Mouse (Mus musculus): ENCODE data around the gene Tnfaip8l3. TPM values are rescaled to one million over a fixed set of nuclear protein-coding genes. Genes with fewer than 3 reads are reported as not detected.

The Tnfaip8l3 gene
- polyA plus RNA-seq (2012; rRNA removed) (0.13 and 0.14 TPM in 2 replicates), polyA plus RNA-seq (2014; fragmentation: Nextera tagmentation; extraction: Ambion mirVana) (0.06 and 0.14 TPM in 2 replicates)

DNA sequence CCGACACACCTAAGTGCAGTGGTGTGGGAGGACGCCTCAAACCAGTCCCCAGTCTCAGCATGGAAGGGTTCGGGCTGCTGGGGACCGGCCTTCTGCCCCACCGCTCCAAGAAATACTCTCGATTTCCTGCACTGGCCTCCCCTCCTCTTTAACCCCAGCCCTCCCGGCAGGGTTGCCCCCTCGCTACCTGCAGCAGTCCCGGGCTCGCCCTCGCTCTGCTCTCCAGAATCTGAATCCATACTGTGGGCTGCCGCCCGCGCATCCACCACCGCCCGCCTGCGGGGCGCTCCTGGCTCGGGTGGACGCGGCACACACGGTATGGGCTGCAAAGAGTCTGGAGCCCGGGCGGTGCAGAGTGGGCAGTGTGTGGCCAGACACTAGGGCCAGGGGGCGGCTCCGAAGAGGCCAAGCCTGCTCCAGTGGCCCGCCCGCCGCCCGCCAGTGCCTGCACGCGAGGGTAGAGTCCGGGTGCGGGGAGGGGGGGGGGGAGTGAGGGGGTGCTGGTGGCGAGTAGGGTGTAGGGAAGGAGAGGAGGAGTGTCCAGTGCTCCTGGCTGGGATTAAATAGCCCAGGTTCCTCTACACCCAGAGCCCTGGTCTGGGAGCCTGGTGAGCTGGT lies at the start of gene Tnfaip8l3:
Tnfaip8l3 (minus strand) TSS at position 357 of the 618 bp plus-strand sequence.
- Histone ChIP-seq H3K36me3 (replicated peaks; ENCODE audit: control insufficient read depth, insufficient read depth, low read depth) (no peaks in the 10 kb centered on the region), H3K4me2 (ENCODE audit: low read depth) (peak within 1 kb of the TSS; percentile 56), H3K27ac (no peak within 1 kb of the TSS), H3K4me1 (replicated peaks; ENCODE audit: control insufficient read depth in 2 of 2, insufficient read depth in 2 of 2, low read length in 1 of 2) (no peaks in the 10 kb centered on the region), H3K9ac (replicated peaks) (no peak within 1 kb of the TSS), H3K4me3 (ENCODE audit: insufficient read depth in 1 of 2, low read depth in 2 of 2, low read length in 2 of 2) (peak within 1 kb of the TSS; percentile 28 to 50), H3K9me3 (ENCODE audit: control insufficient read depth, low read length) (no peaks in the 10 kb centered on the region), H3K27me3 (ENCODE audit: control insufficient read depth, insufficient read depth, low read length) (peaks cover 5% of the 10 kb centered on the region)
- TF ChIP-seq EP300 (IDR thresholded peaks at IDR 0.05; ENCODE audit: low read depth) (no peak), CTCF (IDR thresholded peaks at IDR 0.05; ENCODE audit: low read depth) (no peak)
- peak; percentile 41; the same call in 1 of the 2 replicates for ATAC-seq (ENCODE audit: insufficient read depth)
- DNase-seq (ENCODE audit: low read depth in 3 of 3, low spot score in 3 of 3): no peak
- under 1% methylated on average over 32 of the region's 35 CpGs for WGBS (ENCODE audit: insufficient replicate concordance)

DNA sequence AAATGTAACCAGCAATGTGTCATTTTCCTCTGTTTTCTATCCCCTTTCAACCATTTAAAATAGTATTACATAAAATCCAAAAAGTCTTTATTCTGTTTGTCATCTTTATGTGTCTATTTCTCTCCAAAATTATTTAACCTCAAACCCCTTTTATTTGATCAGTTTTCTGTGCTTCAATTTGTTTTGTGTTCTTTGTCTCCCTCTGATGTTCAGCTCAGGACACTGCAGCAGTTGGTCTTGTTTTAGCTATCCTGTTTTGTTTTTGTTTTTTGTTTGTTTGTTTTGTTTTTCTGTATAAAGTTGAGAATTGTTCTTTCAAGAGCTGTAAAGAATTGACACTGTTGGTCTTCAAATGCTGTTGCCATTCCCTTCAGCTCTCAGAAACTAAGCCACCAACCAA lies 44.5 kb upstream of the Tnfaip8l3 start:
- Histone ChIP-seq H3K36me3 (replicated peaks; ENCODE audit: control insufficient read depth, insufficient read depth, low read depth) (no peaks in the 10 kb centered on the region), H3K4me1 (replicated peaks; ENCODE audit: control insufficient read depth in 2 of 2, insufficient read depth in 2 of 2, low read length in 1 of 2) (no peaks in the 10 kb centered on the region), H3K27ac (no peak overlapping the region), H3K9ac (replicated peaks) (no peak overlapping the region), H3K4me2 (ENCODE audit: low read depth) (no peak overlapping the region), H3K9me3 (ENCODE audit: control insufficient read depth, low read length) (no peaks in the 10 kb centered on the region), H3K4me3 (ENCODE audit: insufficient read depth in 1 of 2, low read depth in 2 of 2, low read length in 2 of 2) (no peak overlapping the region), H3K27me3 (ENCODE audit: control insufficient read depth, insufficient read depth, low read length) (no peaks in the 10 kb centered on the region)
- no peak for DNase-seq (ENCODE audit: low read depth in 3 of 3, low spot score in 3 of 3)
- TF ChIP-seq EP300 (IDR thresholded peaks at IDR 0.05; ENCODE audit: low read depth) (no peak), CTCF (IDR thresholded peaks at IDR 0.05; ENCODE audit: low read depth) (no peak)
- ATAC-seq (ENCODE audit: insufficient read depth): no peak

DNA sequence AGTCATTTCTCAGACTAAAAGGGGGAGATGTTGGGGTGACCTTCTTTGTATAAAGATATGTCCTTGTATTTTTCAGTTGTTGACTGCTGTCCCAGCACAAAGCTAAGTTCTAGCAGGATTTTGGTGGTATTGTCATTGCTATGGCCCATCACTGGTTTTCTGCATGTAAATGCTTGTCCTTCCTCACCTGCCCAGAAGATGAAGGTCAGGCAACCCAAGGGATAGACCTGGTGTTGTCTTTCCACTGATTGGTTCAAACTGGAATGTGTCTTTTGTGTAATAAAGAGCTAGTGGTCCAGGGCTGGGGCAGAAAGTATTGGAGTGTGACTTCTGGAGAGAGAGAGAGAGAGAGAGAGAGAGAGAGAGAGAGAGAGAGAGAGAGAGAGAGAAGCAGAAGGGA lies 30.4 kb upstream of the Tnfaip8l3 start:
- no peak overlapping the region for H3K4me2 ChIP-seq (ENCODE audit: low read depth)
- no peak for ATAC-seq (ENCODE audit: insufficient read depth)
- no peaks in the 10 kb centered on the region for H3K4me1 ChIP-seq (replicated peaks; ENCODE audit: control insufficient read depth in 2 of 2, insufficient read depth in 2 of 2, low read length in 1 of 2)
- H3K27ac ChIP-seq: no peak overlapping the region
- no peak for DNase-seq (ENCODE audit: low read depth in 3 of 3, low spot score in 3 of 3)
- H3K9me3 ChIP-seq (ENCODE audit: control insufficient read depth, low read length): no peaks in the 10 kb centered on the region
- H3K36me3 ChIP-seq (replicated peaks; ENCODE audit: control insufficient read depth, insufficient read depth, low read depth): no peaks in the 10 kb centered on the region
- H3K4me3 ChIP-seq (ENCODE audit: insufficient read depth in 1 of 2, low read depth in 2 of 2, low read length in 2 of 2): no peak overlapping the region
- H3K9ac ChIP-seq (replicated peaks): no peak overlapping the region
- TF ChIP-seq CTCF (IDR thresholded peaks at IDR 0.05; ENCODE audit: low read depth): no peak
- no peak for TF ChIP-seq EP300 (IDR thresholded peaks at IDR 0.05; ENCODE audit: low read depth)
- no peaks in the 10 kb centered on the region; the same call in 1 of the 2 replicates for H3K27me3 ChIP-seq (ENCODE audit: control insufficient read depth, insufficient read depth, low read length)

DNA sequence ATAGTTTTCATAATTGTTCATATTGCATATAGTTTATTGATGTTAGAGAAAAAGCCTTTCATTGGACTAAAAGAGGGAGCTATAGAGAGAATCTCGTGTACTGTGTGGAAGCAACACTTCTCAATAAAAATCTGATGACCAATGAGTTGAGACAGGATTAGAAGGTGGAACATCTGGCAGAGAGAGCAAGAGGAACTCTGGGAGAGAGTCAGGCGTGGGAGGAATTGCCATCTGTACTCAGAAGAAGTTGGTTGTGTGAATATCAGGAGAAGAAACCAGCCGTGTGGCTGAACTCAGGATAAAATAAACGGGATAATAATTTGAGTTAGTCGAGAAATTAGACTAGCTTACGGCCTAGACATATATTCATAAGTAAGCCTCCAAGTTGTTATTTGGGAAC lies 28.9 kb upstream of the Tnfaip8l3 start:
- DNase-seq (ENCODE audit: low read depth in 3 of 3, low spot score in 3 of 3) (no peak), ATAC-seq (ENCODE audit: insufficient read depth) (no peak)
- 49% methylated on average over 6 of the region's 6 CpGs for WGBS (ENCODE audit: insufficient replicate concordance)
- Histone ChIP-seq H3K27me3 (ENCODE audit: control insufficient read depth, insufficient read depth, low read length) (no peaks in the 10 kb centered on the region; the same call in 1 of the 2 replicates), H3K4me2 (ENCODE audit: low read depth) (no peak overlapping the region), H3K9ac (replicated peaks) (no peak overlapping the region), H3K27ac (no peak overlapping the region), H3K9me3 (ENCODE audit: control insufficient read depth, low read length) (no peaks in the 10 kb centered on the region), H3K4me3 (ENCODE audit: insufficient read depth in 1 of 2, low read depth in 2 of 2, low read length in 2 of 2) (no peak overlapping the region), H3K4me1 (replicated peaks; ENCODE audit: control insufficient read depth in 2 of 2, insufficient read depth in 2 of 2, low read length in 1 of 2) (no peaks in the 10 kb centered on the region), H3K36me3 (replicated peaks; ENCODE audit: control insufficient read depth, insufficient read depth, low read depth) (no peaks in the 10 kb centered on the region)
- TF ChIP-seq CTCF (IDR thresholded peaks at IDR 0.05; ENCODE audit: low read depth): no peak
- no peak for TF ChIP-seq EP300 (IDR thresholded peaks at IDR 0.05; ENCODE audit: low read depth)

DNA sequence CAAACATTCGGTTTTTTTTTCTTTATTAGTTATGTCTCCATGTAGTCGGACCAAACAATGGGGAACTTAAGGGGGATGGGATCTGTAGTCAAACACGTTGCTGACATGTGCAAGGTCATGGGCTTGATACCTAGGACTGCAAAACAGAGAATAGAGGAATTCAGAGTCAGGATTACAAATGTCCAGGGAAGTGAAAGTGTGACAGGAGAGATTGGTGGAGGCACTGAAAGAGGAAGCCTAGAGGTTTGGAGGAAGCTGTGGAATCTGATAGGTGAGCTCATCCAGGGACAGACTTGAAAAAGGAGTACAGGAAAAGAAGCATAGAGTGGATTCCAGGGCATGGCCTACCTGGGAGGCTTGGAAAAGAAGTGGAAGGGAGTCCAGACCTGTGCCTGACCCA lies 16.1 kb upstream of the Tnfaip8l3 start:
- H3K27me3 ChIP-seq (ENCODE audit: control insufficient read depth, insufficient read depth, low read length): no peaks in the 10 kb centered on the region
- no peak for ATAC-seq (ENCODE audit: insufficient read depth)
- WGBS (ENCODE audit: insufficient replicate concordance): 40% methylated on average over 3 of the region's 3 CpGs
- no peak overlapping the region for H3K9ac ChIP-seq (replicated peaks)
- no peaks in the 10 kb centered on the region for H3K4me1 ChIP-seq (replicated peaks; ENCODE audit: control insufficient read depth in 2 of 2, insufficient read depth in 2 of 2, low read length in 1 of 2)
- no peak overlapping the region for H3K27ac ChIP-seq
- DNase-seq (ENCODE audit: low read depth in 3 of 3, low spot score in 3 of 3): no peak
- TF ChIP-seq CTCF (IDR thresholded peaks at IDR 0.05; ENCODE audit: low read depth) (no peak), EP300 (IDR thresholded peaks at IDR 0.05; ENCODE audit: low read depth) (no peak)
- no peaks in the 10 kb centered on the region for H3K9me3 ChIP-seq (ENCODE audit: control insufficient read depth, low read length)
- H3K36me3 ChIP-seq (replicated peaks; ENCODE audit: control insufficient read depth, insufficient read depth, low read depth): no peaks in the 10 kb centered on the region
- no peak overlapping the region for H3K4me2 ChIP-seq (ENCODE audit: low read depth)
- no peak overlapping the region for H3K4me3 ChIP-seq (ENCODE audit: insufficient read depth in 1 of 2, low read depth in 2 of 2, low read length in 2 of 2)
